ENCODE assay signal across 8 mouse cellular contexts in genomic region chr11:87817443-87817773, GRCm38 (mm10). TPM values are rescaled to one million over a fixed set of nuclear protein-coding genes. Genes with fewer than 3 reads are reported as not detected.
DNase-seq lines count a peak whose midpoint lies in the region; ATAC-seq and TF ChIP-seq lines count a peak whose summit lies in the region.

No protein-coding gene starts in this region.

- DNase-seq in cerebellum, adult 2 months: no peak
- DNase-seq in cerebellum, postnatal 36 days: no peak
- peak; percentile 17 for DNase-seq in retina, postnatal 7 days (ENCODE audit: low read depth, low spot score)
- no peak for DNase-seq in retina, postnatal 1 day
- no peak for DNase-seq in testis, postnatal 14 days (ENCODE audit: low spot score)
- DNase-seq in gastrocnemius, postnatal 10 days: no peak

- TF ChIP-seq POLR2A in cerebellum, adult 2 months (IDR thresholded peaks at IDR 0.05; ENCODE audit: borderline replicate concordance, insufficient read depth, low read length): no peak

- peak overlapping the region; percentile 53 for H3K4me2 ChIP-seq in liver, embryonic 15.5 days

- peak overlapping the region; percentile 65 for H3K4me3 ChIP-seq in cerebellum, adult 2 months (replicated peaks; ENCODE audit: insufficient read depth, low read depth, low read length)
- peak overlapping the region; percentile 32; the same call in 1 of the 2 replicates for H3K4me3 ChIP-seq in liver, embryonic 15.5 days (replicated peaks)

- no peak overlapping the region for H3K9ac ChIP-seq in liver, embryonic 15.5 days

- WGBS in cerebellum, adult 2 months: 29% methylated on average over 4 of the region's 4 CpGs
- WGBS in liver, embryonic 15.5 days (ENCODE audit: insufficient replicate concordance): 32% methylated on average over 4 of the region's 4 CpGs

- no peaks in the 10 kb centered on the region for H3K27me3 ChIP-seq in cerebellum, adult 2 months (ENCODE audit: control insufficient read depth, insufficient read depth, low read length)
- peaks cover 28% of the 10 kb centered on the region; the same call in 1 of the 2 replicates for H3K27me3 ChIP-seq in liver, embryonic 15.5 days

- peaks cover 14% of the 10 kb centered on the region; the same call in 1 of the 2 replicates for H3K4me1 ChIP-seq in cerebellum, adult 2 months (ENCODE audit: control insufficient read depth, insufficient read depth, low read length)
- H3K4me1 ChIP-seq in liver, embryonic 15.5 days (replicated peaks): no peaks in the 10 kb centered on the region

- H3K36me3 ChIP-seq in liver, embryonic 15.5 days (replicated peaks): no peaks in the 10 kb centered on the region

- TF ChIP-seq CTCF in cerebellum, adult 2 months (IDR thresholded peaks at IDR 0.05; ENCODE audit: borderline replicate concordance, insufficient read depth, low read depth, low read length): no peak

- H3K27ac ChIP-seq in cerebellum, adult 2 months (ENCODE audit: insufficient read depth, low read length): peak overlapping the region; percentile 49
- H3K27ac ChIP-seq in liver, embryonic 15.5 days (replicated peaks): no peak overlapping the region

- H3K9me3 ChIP-seq in liver, embryonic 15.5 days (replicated peaks): no peaks in the 10 kb centered on the region

- no peak for ATAC-seq in liver, embryonic 15.5 days (ENCODE audit: insufficient read depth)
- ATAC-seq in megakaryocyte progenitor cell, adult 5-6 weeks (replicated peaks; ENCODE audit: poor library complexity): no peak

RNA-seq across cellular contexts. Expression of gene Lpo, which starts 10.7 kb away (rescaled TPM):
- 4.5 and 6.5 TPM in 2 replicates for polyA plus RNA-seq in cerebellum, adult 2 months (2012; rRNA removed)
- 0.03 TPM in 1 of 2 replicates, not detected in the other for polyA plus RNA-seq in liver, embryonic 15.5 days (2015; fragmentation: Nextera tagmentation; extraction: Ambion mirVana)
- 0.05 TPM in 1 of 2 replicates, not detected in the other for total RNA-seq in megakaryocyte progenitor cell, adult 5-6 weeks (2015)
- total RNA-seq in megakaryocyte progenitor cell, adult 5-6 weeks (2017): 0.03 TPM in 1 of 2 replicates, not detected in the other
- total RNA-seq in gastrocnemius, postnatal 10 days (2021): not detected

RNA-seq across cellular contexts. Expression of gene Mpo, which starts 24.0 kb away (rescaled TPM):
- 0.08 and 0.11 TPM in 2 replicates for polyA plus RNA-seq in cerebellum, adult 2 months (2012; rRNA removed)
- polyA plus RNA-seq in liver, embryonic 15.5 days (2015; fragmentation: Nextera tagmentation; extraction: Ambion mirVana): 448 and 474 TPM in 2 replicates
- 13,257 and 15,415 TPM in 2 replicates for total RNA-seq in megakaryocyte progenitor cell, adult 5-6 weeks (2015)
- 8,081 and 8,928 TPM in 2 replicates for total RNA-seq in megakaryocyte progenitor cell, adult 5-6 weeks (2017)
- 1 to 10 TPM in 1 of 2 experiments, not detected in 1; 4.4 TPM for total RNA-seq in gastrocnemius, postnatal 10 days (2021)

RNA-seq across cellular contexts. Expression of gene Mks1, which starts 35.6 kb away (rescaled TPM):
- polyA plus RNA-seq in cerebellum, adult 2 months (2012; rRNA removed): 11.7 and 11.8 TPM in 2 replicates
- polyA plus RNA-seq in liver, embryonic 15.5 days (2015; fragmentation: Nextera tagmentation; extraction: Ambion mirVana): 1.2 and 1.4 TPM in 2 replicates
- total RNA-seq in megakaryocyte progenitor cell, adult 5-6 weeks (2015): 3.0 and 4.7 TPM in 2 replicates
- 5.5 and 6.0 TPM in 2 replicates for total RNA-seq in megakaryocyte progenitor cell, adult 5-6 weeks (2017)
- total RNA-seq in gastrocnemius, postnatal 10 days (2021): 1 to 10 TPM; 2.9 to 3.0 TPM

RNA-seq across cellular contexts. Expression of gene Tspoap1, which starts 57.1 kb away (rescaled TPM):
- polyA plus RNA-seq in cerebellum, adult 2 months (2012; rRNA removed): 198 TPM in 2 replicates
- 3.3 and 3.5 TPM in 2 replicates for polyA plus RNA-seq in liver, embryonic 15.5 days (2015; fragmentation: Nextera tagmentation; extraction: Ambion mirVana)
- 34.1 and 38.5 TPM in 2 replicates for total RNA-seq in megakaryocyte progenitor cell, adult 5-6 weeks (2015)
- 47.0 and 66.4 TPM in 2 replicates for total RNA-seq in megakaryocyte progenitor cell, adult 5-6 weeks (2017)
- under 1 TPM; 0.27 to 0.38 TPM for total RNA-seq in gastrocnemius, postnatal 10 days (2021)

RNA-seq across cellular contexts. Expression of gene Epx, which starts 57.9 kb away (rescaled TPM):
- polyA plus RNA-seq in cerebellum, adult 2 months (2012; rRNA removed): 1.4 and 3.0 TPM in 2 replicates
- polyA plus RNA-seq in liver, embryonic 15.5 days (2015; fragmentation: Nextera tagmentation; extraction: Ambion mirVana): 1.2 and 3.6 TPM in 2 replicates
- 5.8 and 9.0 TPM in 2 replicates for total RNA-seq in megakaryocyte progenitor cell, adult 5-6 weeks (2015)
- 12.4 and 19.8 TPM in 2 replicates for total RNA-seq in megakaryocyte progenitor cell, adult 5-6 weeks (2017)
- under 1 TPM in 1 of 2 experiments, not detected in 1; 0.47 TPM for total RNA-seq in gastrocnemius, postnatal 10 days (2021)

Comparison
In these comparisons a context has a peak if more than half of its experiments do, and no peak if none do; other contexts are left out.
1. RNA of gene Mpo, which starts 24.0 kb away (total RNA-seq): 8,081 to 15,415 TPM in megakaryocyte progenitor cell, adult 5-6 weeks; 4.4 TPM in gastrocnemius, postnatal 10 days; every median in the first group is over 1,000 times any median in the second.